ENCODE assay signal across 15 mouse cellular contexts in genomic region chr19:28559400-28559799, GRCm38 (mm10).
"Had no signal": no experiment of that assay in that cellular context is flagged by ENCODE, and none has a peak within 500 bp of the region (broad histone marks: within the 10 kb centered on the region; RNA-seq: fewer than 3 reads in every experiment).

No protein-coding gene starts in this region.

- H3K4me2 ChIP-seq: intestine, embryonic 15.5 days; limb, embryonic 12.5 days; liver, embryonic 13.5 days; lung, embryonic 15.5 days; midbrain, embryonic 12.5 days; neural tube, embryonic 15.5 days had no signal

- H3K9me3 ChIP-seq: intestine, embryonic 15.5 days; limb, embryonic 12.5 days; liver, embryonic 13.5 days; lung, embryonic 15.5 days; megakaryocyte, embryonic 14.5 days; midbrain, embryonic 12.5 days; neural tube, embryonic 15.5 days had no signal

- H3K27me3 ChIP-seq: intestine, embryonic 15.5 days; limb, embryonic 12.5 days; liver, embryonic 13.5 days; lung, embryonic 15.5 days; megakaryocyte, embryonic 14.5 days; neural tube, embryonic 15.5 days had no signal

- H3K4me3 ChIP-seq: intestine, embryonic 15.5 days; layer of hippocampus, adult 2 months; limb, embryonic 12.5 days; liver, embryonic 13.5 days; lung, embryonic 15.5 days; megakaryocyte, embryonic 14.5 days; midbrain, embryonic 12.5 days; neural tube, embryonic 15.5 days had no signal

- H3K36me3 ChIP-seq: intestine, embryonic 15.5 days; limb, embryonic 12.5 days; liver, embryonic 13.5 days; lung, embryonic 15.5 days; midbrain, embryonic 12.5 days; neural tube, embryonic 15.5 days had no signal

- H3K4me1 ChIP-seq: megakaryocyte, embryonic 14.5 days had no signal

- ATAC-seq: intestine, embryonic 15.5 days; liver, postnatal 0 days had no signal

- H3K27ac ChIP-seq: intestine, embryonic 15.5 days; layer of hippocampus, adult 2 months; limb, embryonic 12.5 days; liver, embryonic 13.5 days; lung, embryonic 15.5 days; macrophage; midbrain, embryonic 12.5 days; neural tube, embryonic 15.5 days had no signal

- DNase-seq: liver; liver, embryonic 13.5 days; liver, postnatal 0 days; right cerebral cortex, adult 18-20 months; right cerebral cortex, postnatal 25 days; thymus, adult 18-20 months; thymus, postnatal 14 days had no signal

- H3K9ac ChIP-seq: intestine, embryonic 15.5 days; limb, embryonic 12.5 days; liver, embryonic 13.5 days; liver, postnatal 0 days; lung, embryonic 15.5 days; midbrain, embryonic 12.5 days; neural tube, embryonic 15.5 days had no signal
